Comparison of ENCODE assay signal across 19 mouse cellular contexts in the genomic region with DNA sequence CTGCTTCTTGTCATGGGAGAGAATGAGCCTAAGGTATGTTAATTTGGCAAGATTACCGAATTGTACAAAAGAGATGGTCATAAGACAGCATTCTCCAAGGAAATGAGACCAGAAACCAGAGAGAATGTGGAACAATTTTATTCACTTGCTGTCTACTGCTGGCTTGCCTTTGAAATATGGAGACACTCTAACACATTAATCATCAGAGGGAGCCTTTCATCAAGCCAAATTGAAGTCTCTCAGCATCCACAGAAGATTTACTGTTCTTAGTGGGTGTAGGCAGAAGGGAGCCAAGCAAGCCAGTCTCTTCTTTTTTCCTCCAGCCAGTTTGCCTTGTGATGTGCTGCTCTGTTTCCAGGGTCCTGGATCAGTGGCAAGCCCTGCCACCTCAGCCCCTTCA. TPM values are rescaled to one million over a fixed set of nuclear protein-coding genes. Genes with fewer than 3 reads are reported as not detected.
DNase-seq lines count a peak whose midpoint lies in the region; ATAC-seq and TF ChIP-seq lines count a peak whose summit lies in the region.
"Had no signal": no experiment of that assay in that cellular context is flagged by ENCODE, and none has a peak within 500 bp of the region (broad histone marks: within the 10 kb centered on the region; RNA-seq: fewer than 3 reads in every experiment).

No protein-coding gene starts in this region.

- peak; percentile 24 for DNase-seq in hindbrain, embryonic 14.5 days (ENCODE audit: low spot score)
- no peak for DNase-seq in hindbrain, embryonic 10.5 days (ENCODE audit: low spot score)
- peak; percentile 11 for DNase-seq in limb, embryonic 14.5 days (ENCODE audit: low spot score)
- DNase-seq in limb, embryonic 10.5 days (ENCODE audit: low spot score): no peak
- peak; percentile 60 for DNase-seq in brain, adult 2 months (ENCODE audit: low read depth, low spot score)
- no peak for DNase-seq in spleen, postnatal 36 days (ENCODE audit: low spot score in 2 of 2)
- no peak for DNase-seq in layer of hippocampus, postnatal 36 days
- DNase-seq: cerebellum, adult 11 months; forebrain, postnatal 0 days; gastrocnemius, postnatal 10 days; kidney, postnatal 4 days; liver; retina, postnatal 1 day; thymus, adult 2 months had no signal

- no peak overlapping the region for H3K4me3 ChIP-seq in hindbrain, embryonic 14.5 days (replicated peaks; ENCODE audit: low read length)
- H3K4me3 ChIP-seq in hindbrain, embryonic 10.5 days: no peak overlapping the region
- H3K4me3 ChIP-seq in limb, embryonic 14.5 days (replicated peaks; ENCODE audit: low read length): no peak overlapping the region
- H3K4me3 ChIP-seq in limb, embryonic 10.5 days: no peak overlapping the region
- no peak overlapping the region for H3K4me3 ChIP-seq in stomach, embryonic 15.5 days (replicated peaks)
- H3K4me3 ChIP-seq: embryonic facial prominence, embryonic 13.5 days; midbrain, embryonic 13.5 days had no signal

- no peaks in the 10 kb centered on the region for H3K4me1 ChIP-seq in hindbrain, embryonic 14.5 days (replicated peaks; ENCODE audit: control insufficient read depth, insufficient read depth, low read length)
- no peaks in the 10 kb centered on the region for H3K4me1 ChIP-seq in hindbrain, embryonic 10.5 days (replicated peaks)
- H3K4me1 ChIP-seq in limb, embryonic 14.5 days (ENCODE audit: control insufficient read depth, insufficient read depth, low read length): no peaks in the 10 kb centered on the region
- no peaks in the 10 kb centered on the region for H3K4me1 ChIP-seq in limb, embryonic 10.5 days
- no peaks in the 10 kb centered on the region for H3K4me1 ChIP-seq in stomach, embryonic 15.5 days
- H3K4me1 ChIP-seq: embryonic facial prominence, embryonic 13.5 days; midbrain, embryonic 13.5 days had no signal

- no peak for ATAC-seq in hindbrain, embryonic 14.5 days (ENCODE audit: low FRiP score)
- no peak for ATAC-seq in limb, embryonic 14.5 days (ENCODE audit: low FRiP score, low read depth)
- ATAC-seq in stomach, embryonic 15.5 days (ENCODE audit: insufficient read depth, low FRiP score, low read depth): peak; percentile 22; the same call in 1 of the 2 replicates
- ATAC-seq: activated CD4-positive, CD25-positive, alpha-beta regulatory T cell, adult 4 months; forebrain, postnatal 0 days; lung, postnatal 0 days; midbrain, embryonic 13.5 days had no signal

- no peaks in the 10 kb centered on the region for H3K36me3 ChIP-seq in hindbrain, embryonic 14.5 days (replicated peaks; ENCODE audit: control insufficient read depth, insufficient read depth)
- no peaks in the 10 kb centered on the region for H3K36me3 ChIP-seq in hindbrain, embryonic 10.5 days
- H3K36me3 ChIP-seq in limb, embryonic 14.5 days (ENCODE audit: control insufficient read depth, insufficient read depth, low read length): no peaks in the 10 kb centered on the region
- H3K36me3 ChIP-seq in limb, embryonic 10.5 days: no peaks in the 10 kb centered on the region
- H3K36me3 ChIP-seq in stomach, embryonic 15.5 days: no peaks in the 10 kb centered on the region
- H3K36me3 ChIP-seq: embryonic facial prominence, embryonic 13.5 days; midbrain, embryonic 13.5 days had no signal

- H3K9ac ChIP-seq in hindbrain, embryonic 14.5 days: no peak overlapping the region
- no peak overlapping the region for H3K9ac ChIP-seq in limb, embryonic 14.5 days (ENCODE audit: low read depth, low read length, severe bottlenecking)
- H3K9ac ChIP-seq in stomach, embryonic 15.5 days: no peak overlapping the region
- H3K9ac ChIP-seq: embryonic facial prominence, embryonic 13.5 days; forebrain, postnatal 0 days; midbrain, embryonic 13.5 days had no signal

- H3K9me3 ChIP-seq in hindbrain, embryonic 14.5 days (ENCODE audit: control insufficient read depth, low read length): no peaks in the 10 kb centered on the region
- no peaks in the 10 kb centered on the region for H3K9me3 ChIP-seq in hindbrain, embryonic 10.5 days
- no peaks in the 10 kb centered on the region for H3K9me3 ChIP-seq in limb, embryonic 14.5 days (ENCODE audit: control insufficient read depth, low read length)
- H3K9me3 ChIP-seq in limb, embryonic 10.5 days (replicated peaks): no peaks in the 10 kb centered on the region
- H3K9me3 ChIP-seq in stomach, embryonic 15.5 days: no peaks in the 10 kb centered on the region
- H3K9me3 ChIP-seq: embryonic facial prominence, embryonic 13.5 days; midbrain, embryonic 13.5 days had no signal

- no peak for TF ChIP-seq POLR2A in limb, embryonic 14.5 days (IDR thresholded peaks at IDR 0.05; ENCODE audit: borderline replicate concordance, extremely low read depth, insufficient read depth, insufficient read length)

- H3K27me3 ChIP-seq in hindbrain, embryonic 14.5 days (ENCODE audit: control insufficient read depth, insufficient read depth, low read length): no peaks in the 10 kb centered on the region
- no peaks in the 10 kb centered on the region for H3K27me3 ChIP-seq in hindbrain, embryonic 10.5 days (ENCODE audit: insufficient read depth, poor library complexity, severe bottlenecking)
- no peaks in the 10 kb centered on the region for H3K27me3 ChIP-seq in limb, embryonic 14.5 days (ENCODE audit: control insufficient read depth, insufficient read depth, low read length)
- no peaks in the 10 kb centered on the region for H3K27me3 ChIP-seq in limb, embryonic 10.5 days (ENCODE audit: low read depth, poor library complexity, severe bottlenecking)
- no peaks in the 10 kb centered on the region for H3K27me3 ChIP-seq in stomach, embryonic 15.5 days (replicated peaks)
- H3K27me3 ChIP-seq: embryonic facial prominence, embryonic 13.5 days; midbrain, embryonic 13.5 days had no signal

- 60% methylated on average over 1 of the region's 1 CpGs for WGBS in hindbrain, embryonic 14.5 days
- 75% methylated on average over 1 of the region's 1 CpGs for WGBS in hindbrain, embryonic 10.5 days
- 62% methylated on average over 1 of the region's 1 CpGs for WGBS in limb, embryonic 14.5 days
- WGBS in limb, embryonic 10.5 days: 82% methylated on average over 1 of the region's 1 CpGs
- WGBS in stomach, embryonic 15.5 days: 71% methylated on average over 1 of the region's 1 CpGs

- no peak overlapping the region for H3K27ac ChIP-seq in hindbrain, embryonic 14.5 days
- no peak overlapping the region for H3K27ac ChIP-seq in hindbrain, embryonic 10.5 days
- H3K27ac ChIP-seq in limb, embryonic 14.5 days (replicated peaks; ENCODE audit: low read depth, low read length): no peak overlapping the region
- H3K27ac ChIP-seq in limb, embryonic 10.5 days: no peak overlapping the region
- H3K27ac ChIP-seq in stomach, embryonic 15.5 days: peak overlapping the region; percentile 60; the same call in 1 of the 2 replicates
- H3K27ac ChIP-seq: embryonic facial prominence, embryonic 13.5 days; midbrain, embryonic 13.5 days had no signal

- H3K4me2 ChIP-seq in hindbrain, embryonic 14.5 days (replicated peaks): no peak overlapping the region
- no peak overlapping the region for H3K4me2 ChIP-seq in limb, embryonic 14.5 days (replicated peaks; ENCODE audit: low read depth, low read length, severe bottlenecking)
- H3K4me2 ChIP-seq in stomach, embryonic 15.5 days: no peak overlapping the region
- H3K4me2 ChIP-seq: embryonic facial prominence, embryonic 13.5 days; midbrain, embryonic 13.5 days had no signal

RNA-seq across cellular contexts. Expression of a gene that starts 37.4 kb away (rescaled TPM):
- 1.7 and 2.5 TPM in 2 replicates for polyA plus RNA-seq in hindbrain, embryonic 14.5 days (2014; fragmentation: Nextera tagmentation; extraction: Ambion mirVana)
- 0.67 and 0.77 TPM in 2 replicates for polyA plus RNA-seq in hindbrain, embryonic 10.5 days (2016; fragmentation: Nextera tagmentation; extraction: Ambion mirVana)
- polyA plus RNA-seq in limb, embryonic 14.5 days (2012; rRNA removed): 0.81 and 1.4 TPM in 2 replicates
- polyA plus RNA-seq in limb, embryonic 14.5 days (2014; fragmentation: Nextera tagmentation; extraction: Ambion mirVana): 1.5 and 2.5 TPM in 2 replicates
- 0.48 and 0.74 TPM in 2 replicates for polyA plus RNA-seq in limb, embryonic 10.5 days (2016; fragmentation: Nextera tagmentation; extraction: Ambion mirVana)
- 3.0 and 3.6 TPM in 2 replicates for polyA plus RNA-seq in stomach, embryonic 15.5 days (2015; fragmentation: Nextera tagmentation; extraction: Ambion mirVana)
- 1 to 10 TPM; 7.5 to 8.3 TPM for total RNA-seq in layer of hippocampus, postnatal 36 days (2021)

RNA-seq across cellular contexts. Expression of a gene that starts 59.3 kb away (rescaled TPM):
- 65.0 and 69.1 TPM in 2 replicates for polyA plus RNA-seq in hindbrain, embryonic 14.5 days (2014; fragmentation: Nextera tagmentation; extraction: Ambion mirVana)
- 30.8 and 36.9 TPM in 2 replicates for polyA plus RNA-seq in hindbrain, embryonic 10.5 days (2016; fragmentation: Nextera tagmentation; extraction: Ambion mirVana)
- polyA plus RNA-seq in limb, embryonic 14.5 days (2012; rRNA removed): 52.7 and 63.3 TPM in 2 replicates
- polyA plus RNA-seq in limb, embryonic 14.5 days (2014; fragmentation: Nextera tagmentation; extraction: Ambion mirVana): 54.1 and 60.6 TPM in 2 replicates
- 9.5 and 16.7 TPM in 2 replicates for polyA plus RNA-seq in limb, embryonic 10.5 days (2016; fragmentation: Nextera tagmentation; extraction: Ambion mirVana)
- polyA plus RNA-seq in stomach, embryonic 15.5 days (2015; fragmentation: Nextera tagmentation; extraction: Ambion mirVana): 25.9 and 28.8 TPM in 2 replicates
- total RNA-seq in layer of hippocampus, postnatal 36 days (2021): 100 to 1,000 TPM; 176 to 197 TPM

Comparison
In these comparisons a context has a peak if more than half of its experiments do, and no peak if none do; other contexts are left out.
1. DNase-seq: peak in hindbrain, embryonic 14.5 days (single experiment), limb, embryonic 14.5 days (single experiment) and brain, adult 2 months (single experiment); none in hindbrain, embryonic 10.5 days (single experiment), limb, embryonic 10.5 days (single experiment), spleen, postnatal 36 days (0 of 2) and layer of hippocampus, postnatal 36 days (0 of 2).